Mouse (Mus musculus) neural tube, embryonic 14.5 days (tissue): ENCODE data around the gene Sash1. TPM values are rescaled to one million over a fixed set of nuclear protein-coding genes. Genes with fewer than 3 reads are reported as not detected.

Source experiments
- ATAC-seq: fragments of 200-750 bp; cut with Nextera tagmentation; 2 replicates; pipeline ENCODE4 v1.8.0; 2017; ENCODE audit warnings: low read depth, mild to moderate bottlenecking, moderate TSS enrichment, moderate library complexity
- H3K27ac ChIP-seq: fragments of 300-500 bp; sonication (generic); 2 replicates; pipeline ENCODE4 v1.5.1; 2014; ENCODE audit warnings: low read depth, mild to moderate bottlenecking, control low read depth, low read length, moderate library complexity, mixed read lengths
- H3K27me3 ChIP-seq: fragments of 300-500 bp; sonication (generic); 2 replicates; pipeline ENCODE4 v1.6.1; 2014; ENCODE audit warnings: low read length; ENCODE audit not compliant: control insufficient read depth, insufficient read depth
- H3K36me3 ChIP-seq: fragments of 300-500 bp; sonication (generic); 2 replicates; pipeline ENCODE4 v1.6.1; 2014; ENCODE audit warnings: low read length, mixed read lengths; ENCODE audit not compliant: control insufficient read depth, insufficient read depth
- H3K4me1 ChIP-seq: fragments of 300-500 bp; sonication (generic); 2 replicates; pipeline ENCODE4 v1.6.1; 2014; ENCODE audit warnings: low read length; ENCODE audit not compliant: control insufficient read depth, insufficient read depth
- H3K4me2 ChIP-seq: fragments of 300-500 bp; sonication (generic); 2 replicates; pipeline ENCODE4 v1.6.1; 2014; ENCODE audit warnings: mild to moderate bottlenecking, low read depth, low read length, control low read depth
- H3K4me3 ChIP-seq: fragments of 300-500 bp; sonication (generic); 2 replicates; pipeline ENCODE4 v1.5.1; 2014; ENCODE audit warnings: low read depth, low read length, control low read depth, mixed read lengths
- H3K9ac ChIP-seq: fragments of 300-500 bp; sonication (generic); replicated peaks from 2 replicates; pipeline ENCODE4 v1.6.1; 2014; ENCODE audit warnings: low read depth, mild to moderate bottlenecking, control low read depth, low read length, mixed read lengths
- H3K9me3 ChIP-seq: fragments of 300-500 bp; sonication (generic); 2 replicates; pipeline ENCODE4 v1.6.1; 2016; ENCODE audit warnings: low read length; ENCODE audit not compliant: control insufficient read depth
- WGBS: fragments of 180-500 bp; shearing (Covaris S2); extraction: QIAGEN DNeasy Blood & Tissue Kit; methylation state at CpG from one replicate; pipeline ENCODE4 v1.1.7; 2014; 5-methylcytosine and 5-hydroxymethylcytosine counted together
- polyA plus RNA-seq: library from polyadenylated mRNA; unstranded; fragments of >200 nt; fragmentation: Nextera tagmentation; extraction: Ambion mirVana; gene quantifications from 2 replicates; pipeline ENCODE4 v1.2.1, GENCODE M21; 2014

Sash1 gene
- polyA plus RNA-seq, 1 experiment from 2014 or later, result 5.1 TPM

- ATAC-seq, result peak; percentile 64
- H3K9ac ChIP-seq, result no peak overlapping the region
- WGBS, result 12% methylated on average over 14 of the region's 14 CpGs
- no peaks in the 10 kb centered on the region for H3K27me3 ChIP-seq
- H3K9me3 ChIP-seq, result no peaks in the 10 kb centered on the region
- H3K36me3 ChIP-seq, result no peaks in the 10 kb centered on the region
- no peak overlapping the region; the same call in 1 of the 2 replicates for H3K27ac ChIP-seq
- peak overlapping the region; percentile 27 for H3K4me2 ChIP-seq
- H3K4me1 ChIP-seq, result peaks cover 12% of the 10 kb centered on the region
- no peak overlapping the region for H3K4me3 ChIP-seq
Measured at GRCm38 (mm10) chr10:8801139-8801613, 84.7 kb downstream of the Sash1 start.

GRCm38 (mm10) chr10:8797826-8798225 is 88.0 kb downstream of the Sash1 start:
- no peak for ATAC-seq
- H3K4me1 ChIP-seq, result peaks cover 8% of the 10 kb centered on the region
- whole genome bisulfite sequencing, result 71% methylated on average over 6 of the region's 6 CpGs
- no peak overlapping the region for H3K4me2 ChIP-seq
- no peak overlapping the region for H3K27ac ChIP-seq
- no peaks in the 10 kb centered on the region for H3K9me3 ChIP-seq
- no peak overlapping the region for H3K9ac ChIP-seq
- no peaks in the 10 kb centered on the region for H3K36me3 ChIP-seq
- no peak overlapping the region for H3K4me3 ChIP-seq
- H3K27me3 ChIP-seq, result no peaks in the 10 kb centered on the region

- Histone ChIP-seq H3K27me3 (no peaks in the 10 kb centered on the region), H3K4me3 (no peak overlapping the region), H3K9me3 (no peaks in the 10 kb centered on the region), H3K4me2 (no peak overlapping the region), H3K27ac (no peak overlapping the region), H3K4me1 (no peaks in the 10 kb centered on the region), H3K9ac (no peak overlapping the region), H3K36me3 (no peaks in the 10 kb centered on the region)
- peak; percentile 49; the same call in 1 of the 2 replicates for ATAC-seq
- WGBS, result 36% methylated on average over 7 of the region's 7 CpGs
Measured at GRCm38 (mm10) chr10:8795336-8795735, 90.5 kb downstream of the Sash1 start.

- no peak overlapping the region for H3K4me3 ChIP-seq
- ATAC-seq, result peak; percentile 55; the same call in 1 of the 2 replicates
- no peaks in the 10 kb centered on the region for H3K36me3 ChIP-seq
- no peaks in the 10 kb centered on the region for H3K27me3 ChIP-seq
- WGBS, result 69% methylated on average over 5 of the region's 5 CpGs
- H3K9ac ChIP-seq, result no peak overlapping the region
- H3K27ac ChIP-seq, result no peak overlapping the region
- H3K4me1 ChIP-seq, result no peaks in the 10 kb centered on the region
- H3K9me3 ChIP-seq, result no peaks in the 10 kb centered on the region
- H3K4me2 ChIP-seq, result no peak overlapping the region
Measured at GRCm38 (mm10) chr10:8792412-8792811, 93.5 kb downstream of the Sash1 start.

GRCm38 (mm10) chr10:8789096-8789495 is 96.8 kb downstream of the Sash1 start:
- ATAC-seq, result no peak
- Histone ChIP-seq H3K9me3 (no peaks in the 10 kb centered on the region), H3K27me3 (no peaks in the 10 kb centered on the region), H3K4me2 (no peak overlapping the region), H3K9ac (no peak overlapping the region), H3K36me3 (no peaks in the 10 kb centered on the region), H3K27ac (no peak overlapping the region), H3K4me1 (peaks cover 4% of the 10 kb centered on the region; the same call in 1 of the 2 replicates), H3K4me3 (no peak overlapping the region)
- WGBS, result 97% methylated on average over 6 of the region's 6 CpGs

- WGBS, result 72% methylated on average over 2 of the region's 2 CpGs
- ATAC-seq, result no peak
- Histone ChIP-seq H3K9me3 (no peaks in the 10 kb centered on the region), H3K36me3 (no peaks in the 10 kb centered on the region), H3K4me1 (peaks cover 4% of the 10 kb centered on the region; the same call in 1 of the 2 replicates), H3K4me3 (no peak overlapping the region), H3K9ac (no peak overlapping the region), H3K27me3 (no peaks in the 10 kb centered on the region), H3K4me2 (no peak overlapping the region), H3K27ac (no peak overlapping the region)
Measured at GRCm38 (mm10) chr10:8787221-8787620, 98.6 kb downstream of the Sash1 start.

- peaks cover 4% of the 10 kb centered on the region; the same call in 1 of the 2 replicates for H3K4me1 ChIP-seq
- H3K27ac ChIP-seq, result no peak overlapping the region
- no peak overlapping the region for H3K4me2 ChIP-seq
- no peak overlapping the region for H3K9ac ChIP-seq
- no peak for ATAC-seq
- no peaks in the 10 kb centered on the region for H3K36me3 ChIP-seq
- WGBS, result 12% methylated on average over 11 of the region's 11 CpGs
- no peak overlapping the region for H3K4me3 ChIP-seq
- H3K9me3 ChIP-seq, result no peaks in the 10 kb centered on the region
- no peaks in the 10 kb centered on the region for H3K27me3 ChIP-seq
Measured at GRCm38 (mm10) chr10:8785451-8786145, 100.3 kb downstream of the Sash1 start.

- no peak overlapping the region for H3K9ac ChIP-seq
- H3K27ac ChIP-seq, result no peak overlapping the region
- H3K4me3 ChIP-seq, result no peak overlapping the region
- ATAC-seq, result no peak
- H3K9me3 ChIP-seq, result no peaks in the 10 kb centered on the region
- no peaks in the 10 kb centered on the region for H3K36me3 ChIP-seq
- WGBS, result 76% methylated on average over 10 of the region's 10 CpGs
- H3K27me3 ChIP-seq, result no peaks in the 10 kb centered on the region
- peaks cover 4% of the 10 kb centered on the region; the same call in 1 of the 2 replicates for H3K4me1 ChIP-seq
- no peak overlapping the region for H3K4me2 ChIP-seq
Measured at GRCm38 (mm10) chr10:8781876-8782372, 103.9 kb downstream of the Sash1 start.

GRCm38 (mm10) chr10:8779842-8780241 is 106.0 kb downstream of the Sash1 start:
- H3K4me3 ChIP-seq, result no peak overlapping the region
- 94% methylated on average over 4 of the region's 4 CpGs for WGBS
- ATAC-seq, result no peak
- H3K9ac ChIP-seq, result no peak overlapping the region
- no peaks in the 10 kb centered on the region for H3K9me3 ChIP-seq
- H3K27ac ChIP-seq, result no peak overlapping the region
- no peaks in the 10 kb centered on the region for H3K4me1 ChIP-seq
- no peaks in the 10 kb centered on the region for H3K27me3 ChIP-seq
- no peaks in the 10 kb centered on the region for H3K36me3 ChIP-seq
- H3K4me2 ChIP-seq, result no peak overlapping the region
